Mouse (Mus musculus) urinary bladder, adult 2 months (tissue): Measurements from ENCODE around the gene Zfp36l2. TPM values are rescaled to one million over a fixed set of nuclear protein-coding genes. Genes with fewer than 3 reads are reported as not detected.
A peak's percentile ranks its signal among the peaks of the same experiment; 100 is the strongest.

ENCODE experiments used
- DNase-seq: peaks from one replicate; pipeline ENCODE4 v3.0.0; 2022; ENCODE audit warnings: low spot score
- polyA plus RNA-seq: library from polyadenylated mRNA; depleted of rRNA; stranded (reverse); fragments of >200 nt; gene quantifications from 2 replicates; pipeline ENCODE4 v1.2.3, GENCODE M21; 2012

The Zfp36l2 gene
- polyA plus RNA-seq, 1 experiment: 67.9 TPM

DNA sequence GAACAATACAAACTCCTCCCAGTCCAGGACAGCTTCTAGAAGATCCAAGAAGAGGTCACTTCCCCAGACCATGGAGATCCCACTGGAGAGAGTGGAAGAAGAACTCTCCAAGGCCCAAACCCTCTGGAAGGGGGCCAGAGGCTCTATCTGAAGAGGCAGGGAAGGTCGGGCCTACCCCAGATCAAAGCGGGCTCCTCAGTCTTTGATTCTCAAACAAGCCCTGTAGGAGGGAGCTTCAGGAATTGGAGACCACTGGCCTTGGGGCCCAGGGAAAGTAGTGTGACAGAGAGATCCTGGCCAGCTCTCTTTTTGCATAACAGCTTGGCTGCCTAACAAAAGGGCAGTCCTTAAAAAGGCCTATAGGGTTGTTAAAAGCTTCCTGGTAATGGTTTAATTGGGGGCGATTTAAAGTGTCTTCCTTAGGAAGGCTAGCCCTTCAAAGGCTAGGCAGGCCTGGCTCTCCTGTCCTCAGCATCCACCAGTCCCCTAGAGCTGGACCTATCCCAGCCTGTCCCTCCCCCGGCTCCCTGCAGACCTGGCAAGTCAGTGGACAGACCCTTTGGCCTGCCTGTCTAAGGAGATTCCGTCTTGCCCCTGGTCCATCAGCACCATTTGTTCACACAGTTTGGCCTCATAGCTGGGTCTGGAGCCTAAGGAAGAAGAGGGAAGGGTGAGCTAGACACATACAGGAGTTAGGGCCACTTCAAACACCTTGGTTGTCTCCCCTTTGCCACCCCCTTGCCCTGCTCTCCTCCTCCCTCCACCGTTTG is 35.4 kb downstream of the Zfp36l2 start:
- DNase-seq: peak; percentile 19

DNA sequence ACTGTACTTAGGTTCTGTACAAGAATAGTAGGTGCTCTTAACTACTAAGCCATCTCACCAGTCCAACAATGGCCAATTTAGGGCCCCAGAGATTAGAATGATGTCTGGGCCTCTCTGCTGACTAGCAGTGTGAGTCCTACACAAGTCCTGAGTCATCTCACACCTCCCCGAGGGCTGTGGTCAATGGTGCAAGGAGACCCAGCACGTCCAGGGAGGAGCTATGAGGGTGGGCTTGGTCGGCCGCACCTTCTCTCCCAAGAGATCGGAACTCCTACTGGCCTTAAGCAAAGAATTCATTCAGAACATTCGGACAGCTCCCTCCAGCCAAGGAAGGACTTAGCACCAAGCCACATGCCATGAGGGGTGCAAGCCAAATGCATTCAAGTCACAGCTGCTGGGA is 36.4 kb downstream of the Zfp36l2 start:
- DNase-seq: peak; percentile 15

DNA sequence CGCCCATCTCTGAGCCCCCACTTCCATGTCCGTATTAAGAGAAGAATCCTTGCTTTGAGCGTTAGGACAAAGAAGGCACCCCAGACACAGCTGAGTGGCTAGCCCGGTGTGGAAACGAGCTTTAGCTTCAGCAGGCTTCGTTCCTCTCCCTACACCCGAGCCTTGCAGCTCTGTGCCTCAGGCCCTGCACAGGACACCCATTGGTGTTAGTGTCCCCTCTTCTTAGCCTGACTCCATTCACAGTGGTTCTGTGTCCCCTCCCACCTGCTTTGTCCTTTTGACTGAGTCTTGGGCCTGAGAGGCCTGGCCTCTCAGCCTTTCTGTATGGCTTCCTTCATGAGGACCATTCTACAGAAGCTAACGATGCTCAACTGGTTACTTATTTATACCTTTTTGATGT is 37.5 kb downstream of the Zfp36l2 start:
- peak; percentile 19 for DNase-seq

DNA sequence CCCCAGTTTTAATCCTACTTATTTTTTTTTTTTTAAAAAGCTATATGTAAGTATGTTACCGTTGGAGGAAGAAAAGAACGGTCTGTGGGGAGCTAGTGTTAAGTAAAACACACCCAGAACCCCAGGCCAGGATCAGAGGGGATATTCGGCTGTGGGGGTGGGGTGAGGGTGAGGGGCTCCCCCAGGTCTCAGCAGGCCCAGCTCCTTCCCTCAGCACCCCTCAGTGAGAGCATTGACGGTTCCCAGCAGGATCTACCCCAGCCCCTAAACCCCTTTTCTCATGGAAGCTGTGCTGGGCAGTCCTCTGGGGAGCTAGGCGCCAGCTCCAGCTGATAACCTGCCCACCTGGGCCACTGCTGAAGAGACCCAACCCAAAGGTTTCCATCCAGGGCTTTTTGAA is 38.2 kb downstream of the Zfp36l2 start:
- peak; percentile 16 for DNase-seq

DNA sequence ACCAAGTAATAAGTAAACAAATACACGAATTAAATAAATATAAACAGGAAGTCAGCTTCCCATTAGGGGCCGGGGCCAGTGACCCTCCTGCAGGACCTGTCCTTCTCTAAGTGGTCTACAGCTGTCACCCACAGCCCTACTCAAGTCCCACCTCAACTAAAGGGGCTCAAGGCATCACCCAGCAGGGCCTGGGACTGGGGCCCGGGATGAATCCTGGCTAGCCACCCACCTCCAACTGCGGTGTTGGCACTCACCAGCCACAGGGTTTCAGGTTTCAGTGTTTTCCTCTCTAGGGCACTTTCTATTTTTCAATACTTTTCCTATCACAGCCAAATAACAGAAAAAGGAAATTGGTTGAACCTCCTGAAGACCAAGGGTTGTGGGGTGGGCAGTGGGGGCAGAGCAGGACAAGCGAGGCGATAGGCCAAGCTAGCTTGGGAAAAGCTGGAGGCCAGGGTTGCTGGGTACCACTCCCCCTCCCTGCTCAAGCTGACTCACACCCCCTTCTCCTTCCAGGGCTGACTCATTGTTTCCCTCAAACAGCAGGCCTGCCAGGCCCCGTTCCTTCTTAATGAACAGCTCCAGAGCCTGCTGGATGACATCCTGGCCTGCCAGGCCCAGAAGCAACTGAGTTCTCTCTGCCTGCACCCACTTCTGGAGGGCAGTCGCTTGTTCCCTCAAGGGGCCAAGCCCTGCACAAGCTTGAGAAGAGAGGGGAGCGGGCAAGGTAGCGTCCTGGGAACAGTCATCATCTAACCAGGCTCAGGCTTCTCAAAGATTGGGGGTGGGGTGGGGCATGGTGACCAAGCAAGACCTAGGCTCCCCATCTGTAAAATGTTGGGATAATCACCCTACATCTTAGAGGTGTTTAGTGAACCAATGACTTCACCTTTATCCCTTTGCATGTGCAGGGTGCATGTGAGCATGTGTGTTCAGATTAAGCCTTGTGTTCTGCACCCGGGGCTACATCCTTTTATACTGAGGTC is 39.0 kb downstream of the Zfp36l2 start:
- DNase-seq: peak; percentile 67

DNA sequence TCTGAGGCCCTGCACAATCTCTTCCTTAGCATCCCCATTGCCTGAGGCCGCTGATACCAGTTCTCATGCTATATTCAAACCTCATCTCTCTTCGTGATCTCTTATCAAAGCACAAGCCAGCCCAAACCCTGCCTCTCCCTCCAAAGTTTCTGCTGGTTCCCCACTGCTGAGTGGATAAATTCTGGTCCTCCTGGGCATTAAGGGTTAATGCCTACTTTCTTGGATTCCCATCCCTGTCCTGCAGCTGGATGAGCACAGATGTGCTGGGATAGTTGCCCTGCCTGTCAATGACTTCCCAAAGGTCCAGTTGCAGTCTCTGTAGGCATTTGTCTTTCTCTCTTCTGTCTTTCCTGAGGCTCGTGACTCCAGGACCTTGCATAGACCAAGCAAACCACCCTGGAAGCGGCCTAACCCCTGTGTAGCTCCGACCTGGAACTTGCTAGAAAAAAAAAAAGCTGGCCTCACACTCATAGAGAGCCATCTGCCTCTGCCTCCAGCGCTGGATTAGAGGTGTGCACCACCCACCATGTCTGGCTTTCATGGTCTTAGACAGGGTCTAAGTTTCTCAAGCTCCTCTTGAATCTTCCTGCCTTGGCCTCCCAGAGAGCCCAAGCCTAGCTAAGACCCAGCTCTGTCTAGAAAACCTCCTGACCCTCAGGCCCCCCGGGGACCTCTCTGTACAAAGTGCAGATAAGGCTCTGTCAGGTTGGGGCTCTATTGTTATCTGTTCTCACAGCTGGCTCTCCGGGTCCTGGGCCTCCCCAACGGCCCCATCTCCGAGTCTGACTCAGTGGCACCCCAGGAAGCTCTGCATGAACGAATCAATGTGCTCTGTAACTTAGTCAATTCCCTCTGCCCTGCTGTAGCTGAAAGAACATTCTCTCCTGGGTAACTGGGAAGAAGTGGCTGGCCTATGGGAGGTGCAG is 40.3 kb downstream of the Zfp36l2 start:
- DNase-seq: no peak

DNA sequence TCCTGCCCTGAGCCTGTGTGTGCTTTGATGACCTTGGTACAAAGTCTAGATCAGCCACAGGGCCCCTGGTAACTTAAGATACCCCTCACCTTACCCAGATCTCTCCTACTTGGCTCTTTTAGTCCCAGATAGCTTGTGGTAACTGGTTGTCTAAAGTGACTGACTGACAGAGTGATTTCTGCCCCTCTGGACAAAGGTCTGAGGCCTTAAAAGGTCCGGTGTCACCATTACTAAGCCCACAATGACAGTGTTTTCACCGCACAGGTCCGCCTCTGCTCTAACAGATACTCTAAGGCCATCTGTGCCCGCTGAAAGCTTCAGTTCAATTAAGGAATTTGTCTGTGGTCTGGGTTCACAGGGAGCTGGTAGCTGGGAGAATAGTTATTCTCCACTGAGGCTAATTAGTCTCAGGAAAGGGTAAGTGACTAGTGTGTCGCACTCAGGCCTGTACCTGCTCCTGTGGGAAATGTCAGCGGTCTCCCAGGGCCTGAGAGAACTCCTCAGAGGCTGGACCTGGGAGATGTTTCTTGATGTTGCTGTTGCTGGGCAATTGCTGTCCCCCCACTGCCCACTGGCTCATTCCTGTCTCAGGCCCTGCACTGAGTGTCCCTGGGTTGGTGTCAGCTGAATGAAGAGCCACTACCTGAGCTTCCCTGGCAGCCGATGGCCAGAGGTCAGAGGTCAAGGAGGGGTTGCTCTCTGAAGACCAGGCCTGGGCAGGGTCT is 41.1 kb downstream of the Zfp36l2 start:
- DNase-seq: no peak

DNA sequence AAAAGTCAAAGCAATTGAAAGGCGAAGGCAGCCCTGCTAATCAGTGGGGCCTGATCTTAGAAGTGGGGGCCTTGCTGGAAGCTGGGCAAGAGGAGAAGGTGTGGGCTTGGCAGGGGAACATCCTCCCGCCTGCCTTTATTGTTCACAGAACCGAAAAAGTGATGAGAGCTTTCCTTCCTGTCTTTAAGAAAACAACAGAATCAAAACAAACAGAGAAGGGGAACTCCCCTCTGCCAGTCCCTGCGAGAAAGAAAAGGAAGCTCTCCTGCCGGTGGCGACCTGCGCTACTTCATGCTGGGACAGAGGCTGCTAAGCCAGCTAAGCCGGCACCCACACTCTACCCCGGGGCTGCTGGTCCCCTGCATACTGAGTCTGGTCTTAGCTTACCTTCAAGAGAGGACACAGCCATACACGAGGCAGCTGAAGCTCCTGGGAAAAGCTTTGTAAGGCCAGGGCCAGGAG is 41.9 kb downstream of the Zfp36l2 start:
- DNase-seq: no peak

DNA sequence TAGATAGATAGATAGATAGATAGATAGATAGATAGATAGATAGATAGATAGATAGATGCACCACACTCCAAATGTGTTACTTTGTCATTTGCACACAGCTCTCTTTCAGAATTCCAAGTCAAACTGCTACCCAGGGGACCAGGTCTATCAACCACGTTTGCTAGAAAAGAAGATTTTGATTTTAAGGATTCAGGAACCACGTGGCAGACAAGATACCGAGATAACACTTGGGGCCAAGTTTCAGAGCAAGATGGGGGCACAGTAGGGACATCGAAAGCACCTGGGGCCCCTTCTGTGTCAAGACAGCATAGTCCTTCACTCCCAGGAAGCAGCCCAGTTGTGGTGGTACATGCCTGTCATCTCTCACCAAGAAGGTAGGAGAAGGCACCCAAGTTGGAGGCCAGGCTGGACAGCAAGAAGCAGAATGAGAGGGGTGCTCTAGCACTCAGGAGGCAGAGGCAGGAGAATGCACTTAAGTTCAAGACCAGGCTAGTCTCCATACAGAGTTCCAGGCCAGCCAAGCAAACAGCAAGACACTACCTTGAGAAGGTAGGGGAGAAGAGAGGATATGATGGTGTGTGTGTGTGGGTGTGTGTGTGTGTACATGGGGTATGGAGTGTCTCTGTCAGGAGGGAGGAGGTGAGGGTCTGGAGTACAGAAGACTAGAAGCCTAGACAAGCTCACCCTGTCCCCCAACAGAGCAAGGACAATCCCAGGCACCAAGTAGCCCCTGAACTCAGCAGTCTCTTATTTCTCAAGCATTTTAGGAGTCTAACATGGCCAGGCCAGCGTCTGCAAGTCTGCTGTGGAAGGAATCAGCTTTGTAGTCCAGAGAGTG is 42.8 kb downstream of the Zfp36l2 start:
- no peak for DNase-seq

DNA sequence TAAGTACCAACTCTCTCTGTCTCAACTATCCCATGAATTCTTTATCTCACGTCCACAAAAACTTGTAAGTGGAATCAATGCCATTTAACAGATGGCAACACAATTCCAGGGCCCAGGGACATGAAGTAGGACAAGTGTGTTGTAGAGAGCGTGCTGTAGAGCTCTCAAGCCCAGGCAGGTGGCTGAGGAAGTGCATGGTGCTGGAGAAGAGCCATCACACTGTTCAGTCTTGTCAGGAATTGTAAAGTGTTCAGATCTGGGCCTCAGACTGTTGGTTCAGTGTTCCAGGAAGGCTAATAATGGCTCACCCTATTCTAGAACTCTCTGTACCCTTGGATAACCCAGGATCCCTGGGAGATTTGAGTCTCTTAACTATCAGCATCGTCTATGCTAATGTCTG is 43.6 kb downstream of the Zfp36l2 start:
- DNase-seq: no peak

DNA sequence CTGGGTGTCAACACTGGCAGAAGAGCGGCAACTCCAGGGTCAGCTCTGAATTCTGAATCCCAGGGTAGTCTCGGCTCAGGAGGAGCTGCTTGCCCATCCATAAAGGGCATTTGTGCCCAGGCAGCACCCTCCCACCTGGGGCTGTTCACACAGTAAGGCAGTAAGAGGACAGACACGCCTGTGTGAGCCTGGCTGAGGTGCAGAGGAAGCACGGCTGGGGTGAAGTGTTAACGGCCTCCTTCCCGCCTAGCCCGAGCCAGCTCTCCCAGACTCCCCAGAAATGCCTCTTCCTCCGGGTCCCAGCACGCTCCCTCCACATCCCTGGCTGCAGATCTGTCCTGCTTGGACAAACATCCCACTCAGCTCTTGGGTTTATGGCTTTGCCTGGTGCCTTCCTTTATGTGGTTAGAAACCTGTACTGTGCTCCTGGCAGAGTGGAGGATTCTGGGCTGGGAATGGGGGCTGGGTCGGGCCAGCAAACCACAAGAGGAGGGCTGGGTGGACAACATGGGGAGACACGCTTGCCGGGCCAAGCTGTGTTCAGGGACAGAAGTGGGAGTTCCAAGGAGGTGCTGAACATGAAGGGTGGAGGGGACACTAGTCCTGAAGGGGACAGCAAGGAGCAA is 44.4 kb downstream of the Zfp36l2 start:
- no peak for DNase-seq

DNA sequence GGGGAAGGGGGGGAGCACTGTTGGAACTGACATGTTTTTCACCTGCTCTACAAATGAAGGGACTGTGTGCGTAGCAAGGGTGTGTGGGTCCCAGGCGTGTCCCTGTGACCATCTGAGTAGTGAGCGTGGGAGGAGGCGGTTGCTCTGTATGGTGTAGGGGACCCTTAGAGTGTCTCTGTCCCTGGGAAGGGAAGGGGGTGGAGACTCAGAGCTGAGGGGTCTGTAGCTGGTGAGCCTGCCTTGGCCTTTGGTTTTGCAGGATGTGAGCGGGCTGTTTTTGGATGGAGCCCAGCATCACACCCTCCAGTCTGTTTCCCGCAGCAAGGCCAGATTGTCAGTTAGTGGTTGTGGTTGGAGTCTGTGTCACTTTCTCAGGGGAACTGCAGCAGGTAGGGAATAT is 46.1 kb downstream of the Zfp36l2 start:
- DNase-seq: no peak

DNA sequence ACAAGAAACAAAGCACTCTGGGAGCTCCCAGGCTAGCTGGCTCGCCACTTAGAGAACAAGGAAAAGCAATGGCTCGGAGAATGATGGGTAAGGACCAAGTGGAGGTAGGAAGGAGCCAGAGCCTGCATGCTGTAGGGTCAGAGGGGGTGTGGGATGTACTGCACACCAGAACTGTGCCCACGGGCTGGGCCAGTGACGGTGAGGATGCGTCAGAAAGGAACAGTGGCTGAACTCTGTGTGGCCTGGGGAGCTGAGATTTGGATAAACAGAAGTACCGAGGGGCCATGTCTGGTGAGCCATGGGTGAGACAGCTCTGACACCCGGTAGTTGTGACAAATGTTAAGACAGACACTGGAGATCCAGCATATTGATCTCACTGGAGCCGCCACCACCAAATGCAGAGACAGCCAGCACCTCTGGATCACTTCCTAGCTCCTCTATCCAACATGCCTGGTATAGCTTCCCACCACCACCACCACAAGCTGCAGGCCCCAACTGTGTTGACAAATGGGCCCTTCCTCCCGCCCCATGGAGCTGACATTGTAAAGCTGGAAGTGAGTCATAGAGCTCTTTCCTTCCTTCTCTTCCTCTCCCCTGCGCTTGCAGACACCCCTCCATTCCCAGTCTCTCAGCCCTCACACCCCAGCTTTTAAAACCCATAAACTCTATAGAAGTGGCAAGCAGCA is 46.8 kb downstream of the Zfp36l2 start:
- DNase-seq: no peak

DNA sequence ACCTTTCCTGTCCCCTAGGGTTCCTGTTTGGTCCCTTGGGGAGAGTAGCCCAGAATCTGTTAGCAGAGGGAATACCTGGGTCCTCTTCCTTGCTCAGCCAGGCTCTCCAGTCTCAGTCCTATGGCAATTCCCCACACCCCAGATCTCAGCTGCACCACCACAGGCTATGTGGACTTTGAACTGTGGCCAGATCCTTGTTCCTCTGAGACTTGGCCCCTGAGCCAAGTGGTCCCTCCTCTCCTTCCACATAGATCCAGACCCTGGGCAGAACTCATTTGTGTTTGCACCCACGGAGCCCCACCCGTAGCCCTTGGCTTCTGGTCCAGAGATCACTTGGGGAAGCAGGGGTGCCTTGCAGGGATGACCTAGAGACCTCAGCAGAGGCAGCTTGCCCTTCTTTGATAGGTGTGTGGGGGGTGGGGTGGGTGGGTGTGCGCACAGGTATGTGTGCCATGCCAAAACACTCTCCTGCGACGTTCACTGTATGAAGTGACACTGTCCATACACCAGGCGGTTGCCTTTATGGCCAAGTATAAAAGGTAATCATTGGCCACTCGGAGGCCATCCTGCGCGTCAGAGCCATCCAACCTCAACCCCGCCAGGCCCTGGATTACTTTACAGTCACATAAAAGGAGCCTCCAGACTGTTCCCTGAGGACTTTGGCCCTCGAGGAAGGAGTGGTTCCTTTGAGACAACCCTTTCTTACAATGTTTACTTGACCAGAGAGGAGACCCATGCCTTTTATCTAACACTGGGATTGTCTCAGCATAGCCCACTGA is 50.2 kb downstream of the Zfp36l2 start:
- no peak for DNase-seq

DNA sequence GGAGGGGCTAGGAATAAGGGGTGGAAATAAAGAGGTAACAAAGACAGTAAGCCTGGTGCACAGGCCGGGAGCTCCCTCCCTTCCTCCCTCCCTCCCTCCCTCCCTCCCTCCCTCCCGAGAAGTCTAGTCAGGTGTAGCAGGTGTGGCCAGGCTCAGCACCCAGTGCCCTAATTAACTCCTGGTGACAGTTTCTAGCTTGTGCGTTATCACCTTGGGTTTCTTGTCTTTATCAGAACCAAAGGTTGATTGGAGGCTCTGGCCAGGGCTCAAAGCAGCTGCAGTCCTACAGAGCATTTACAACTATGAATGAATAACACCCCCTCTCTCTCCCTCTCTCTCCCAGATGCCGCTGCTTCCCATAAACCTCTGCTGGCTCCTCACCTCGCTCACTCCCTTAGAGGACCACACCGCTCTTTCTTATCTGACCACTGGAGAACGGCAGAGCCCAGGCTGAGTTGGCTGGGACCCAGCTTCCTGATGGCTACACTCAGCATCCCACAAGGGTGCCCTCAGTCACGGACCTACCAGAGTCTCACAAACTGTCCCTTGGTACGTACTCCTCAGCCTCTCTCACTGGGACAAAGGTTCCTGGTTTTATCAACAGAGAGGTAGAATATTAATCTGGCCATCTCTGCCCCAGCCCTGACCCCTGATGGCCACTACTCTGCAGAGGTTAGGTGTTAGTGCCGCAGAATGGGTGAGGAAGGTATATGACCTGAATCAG is 50.9 kb downstream of the Zfp36l2 start:
- DNase-seq: no peak

DNA sequence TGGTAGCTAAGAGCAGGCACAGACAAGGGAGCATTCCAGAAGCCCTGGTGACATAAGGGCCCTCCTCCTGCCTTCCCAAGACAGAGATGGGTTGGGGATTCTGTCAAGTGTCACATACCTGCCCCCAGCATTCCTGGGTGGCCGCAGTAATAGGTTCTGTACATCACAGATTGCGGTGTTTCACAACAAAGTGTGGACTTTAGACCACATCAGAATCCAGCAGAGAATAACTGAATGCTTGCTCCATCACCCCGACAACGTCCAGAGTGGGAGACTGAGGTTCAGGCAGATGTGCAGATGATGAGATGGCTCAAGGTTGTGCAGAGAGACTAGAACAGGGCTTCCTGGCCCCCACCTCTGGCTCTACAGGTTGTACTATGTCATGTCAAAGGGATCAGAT is 51.5 kb downstream of the Zfp36l2 start:
- no peak for DNase-seq

DNA sequence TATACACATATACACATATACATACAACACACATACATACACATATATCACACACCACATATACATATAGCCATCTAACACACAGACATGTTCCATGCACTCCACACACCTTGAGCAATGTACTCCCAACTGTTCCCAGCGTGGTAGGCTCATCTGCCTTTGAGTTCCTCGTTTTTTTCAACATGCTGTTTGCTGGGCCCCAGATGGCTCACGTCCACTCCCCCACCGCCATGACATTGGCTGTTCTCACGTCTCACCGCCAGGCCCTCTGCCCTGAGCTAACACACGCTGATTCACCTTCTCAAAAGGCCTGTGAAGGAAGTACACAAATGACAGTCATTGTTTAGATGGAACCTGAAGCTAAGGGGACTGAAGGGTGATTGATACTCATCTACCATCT is 52.5 kb downstream of the Zfp36l2 start:
- DNase-seq: no peak
